Comparison of ENCODE assay signal across 9 mouse cellular contexts in genomic region chr5:147751673-147752130, GRCm38 (mm10). TPM values are rescaled to one million over a fixed set of nuclear protein-coding genes. Genes with fewer than 3 reads are reported as not detected.
DNase-seq lines count a peak whose midpoint lies in the region; ATAC-seq and TF ChIP-seq lines count a peak whose summit lies in the region.
"Had no signal": no experiment of that assay in that cellular context is flagged by ENCODE, and none has a peak within 500 bp of the region (broad histone marks: within the 10 kb centered on the region; RNA-seq: fewer than 3 reads in every experiment).

No protein-coding gene starts in this region.

- no peak overlapping the region for H3K27ac ChIP-seq in hindbrain, embryonic 16.5 days (ENCODE audit: low read depth, low read length)
- no peak overlapping the region for H3K27ac ChIP-seq in midbrain, embryonic 14.5 days (replicated peaks; ENCODE audit: low read depth, low read length)

- H3K9ac ChIP-seq in hindbrain, embryonic 16.5 days (ENCODE audit: low read depth, low read length) = peak overlapping the region; percentile 55; the same call in 1 of the 2 replicates
- peak overlapping the region; percentile 46; the same call in 1 of the 2 replicates for H3K9ac ChIP-seq in midbrain, embryonic 14.5 days (replicated peaks; ENCODE audit: low read length)

- H3K4me2 ChIP-seq in hindbrain, embryonic 16.5 days (ENCODE audit: low read length) = peak overlapping the region; percentile 48
- H3K4me2 ChIP-seq in midbrain, embryonic 14.5 days (ENCODE audit: low read length) = peak overlapping the region; percentile 56

- H3K27me3 ChIP-seq in hindbrain, embryonic 16.5 days (replicated peaks; ENCODE audit: control insufficient read depth, insufficient read depth, low read length) = peaks cover 19% of the 10 kb centered on the region
- peaks cover 23% of the 10 kb centered on the region for H3K27me3 ChIP-seq in midbrain, embryonic 14.5 days (ENCODE audit: control insufficient read depth, insufficient read depth, low read length)

- no peak for TF ChIP-seq CTCF in brain, embryonic 14.5 days (IDR thresholded peaks at IDR 0.05; ENCODE audit: borderline replicate concordance, extremely low read depth, insufficient read depth, insufficient read length)

- H3K4me1 ChIP-seq in hindbrain, embryonic 16.5 days (ENCODE audit: control insufficient read depth, insufficient read depth, low read depth, low read length) = peaks cover 15% of the 10 kb centered on the region
- peaks cover 11% of the 10 kb centered on the region for H3K4me1 ChIP-seq in midbrain, embryonic 14.5 days (ENCODE audit: control insufficient read depth, insufficient read depth, low read length)

- H3K36me3 ChIP-seq in hindbrain, embryonic 16.5 days (ENCODE audit: control insufficient read depth, insufficient read depth, low read length) = no peaks in the 10 kb centered on the region
- H3K36me3 ChIP-seq in midbrain, embryonic 14.5 days (ENCODE audit: control insufficient read depth, insufficient read depth, low read length) = no peaks in the 10 kb centered on the region

- DNase-seq in cerebellum, postnatal 25 days = peak; percentile 25 to 26
- no peak for DNase-seq in cerebellum, adult 8-10 months
- DNase-seq in brain, embryonic 14.5 days (ENCODE audit: low read depth) = peak; percentile 39
- DNase-seq in gastrocnemius, postnatal 14 days = peak; percentile 61
- peak; percentile 36 for DNase-seq in liver
- peak; percentile 53 for DNase-seq in midbrain, embryonic 14.5 days
- DNase-seq in spleen, postnatal 10 days (ENCODE audit: low spot score in 2 of 2) = no peak

- WGBS in hindbrain, embryonic 16.5 days = under 1% methylated on average over 26 of the region's 28 CpGs
- WGBS in midbrain, embryonic 14.5 days = 1% methylated on average over 28 of the region's 28 CpGs

- peak; percentile 37; the same call in 1 of the 2 replicates for ATAC-seq in hindbrain, embryonic 16.5 days
- no peak for ATAC-seq in midbrain, embryonic 14.5 days (ENCODE audit: low FRiP score, low TSS enrichment)

- H3K4me3 ChIP-seq in hindbrain, embryonic 16.5 days (ENCODE audit: low read length) = peak overlapping the region; percentile 25
- peak overlapping the region; percentile 33 for H3K4me3 ChIP-seq in midbrain, embryonic 14.5 days (replicated peaks; ENCODE audit: low read depth, low read length)
- H3K4me3 ChIP-seq: erythroblast, embryonic 14.5 days had no signal

- intact Hi-C loops in gastrocnemius, postnatal 14 days (cut with DNase I; ENCODE audit: low total_unique reads) = no loop called here

- H3K9me3 ChIP-seq in hindbrain, embryonic 16.5 days (ENCODE audit: control insufficient read depth, low read length) = no peaks in the 10 kb centered on the region
- no peaks in the 10 kb centered on the region for H3K9me3 ChIP-seq in midbrain, embryonic 14.5 days (ENCODE audit: control insufficient read depth, low read length)

- TF ChIP-seq POLR2A in brain, embryonic 14.5 days (IDR thresholded peaks at IDR 0.05; ENCODE audit: borderline replicate concordance, extremely low read depth, insufficient read depth, insufficient read length, poor library complexity, severe bottlenecking) = no peak

RNA-seq across cellular contexts. Expression of gene Flt1, which starts 25.9 kb away (rescaled TPM):
- polyA plus RNA-seq in brain, embryonic 14.5 days (2012; rRNA removed) = 4.5 and 8.1 TPM in 2 replicates
- 10 to 100 TPM; 14.9 to 21.6 TPM for total RNA-seq in gastrocnemius, postnatal 14 days (2021)
- polyA plus RNA-seq in hindbrain, embryonic 16.5 days (2015; fragmentation: Nextera tagmentation; extraction: Ambion mirVana) = 14.6 and 15.1 TPM in 2 replicates
- polyA plus RNA-seq in midbrain, embryonic 14.5 days (2014; fragmentation: Nextera tagmentation; extraction: Ambion mirVana) = 6.5 and 10.8 TPM in 2 replicates

Comparison
In these comparisons a context has a peak if more than half of its experiments do, and no peak if none do; other contexts are left out.
1. DNase-seq: peak in cerebellum, postnatal 25 days (2 of 2), brain, embryonic 14.5 days (single experiment), gastrocnemius, postnatal 14 days (single experiment), liver (single experiment) and midbrain, embryonic 14.5 days (single experiment); none in cerebellum, adult 8-10 months (single experiment) and spleen, postnatal 10 days (0 of 2).